Mouse (Mus musculus) heart, embryonic 16.5 days (tissue): ENCODE measurements around the gene Acot7. TPM values are rescaled to one million over a fixed set of nuclear protein-coding genes. Genes with fewer than 3 reads are reported as not detected.

Experiments used
- ATAC-seq: fragments of 200-750 bp; cut with Nextera tagmentation; replicated peaks from 2 replicates; pipeline ENCODE4 v1.8.0; 2017; ENCODE audit warnings: moderate number of reproducible peaks; ENCODE audit not compliant: insufficient read depth, low FRiP score; ENCODE audit errors: extremely low read depth
- H3K27ac ChIP-seq: fragments of 300-500 bp; sonication (generic); 2 replicates; pipeline ENCODE4 v1.5.1; 2014; ENCODE audit warnings: mild to moderate bottlenecking, low read length, control low read depth, moderate library complexity
- H3K27me3 ChIP-seq: fragments of 300-500 bp; sonication (generic); 2 replicates; pipeline ENCODE4 v1.6.1; 2014; ENCODE audit warnings: low read length, mixed read lengths; ENCODE audit not compliant: control insufficient read depth, insufficient read depth
- H3K36me3 ChIP-seq: fragments of 300-500 bp; sonication (generic); 2 replicates; pipeline ENCODE4 v1.6.1; 2014; ENCODE audit not compliant: control insufficient read depth, insufficient read depth
- H3K4me1 ChIP-seq: fragments of 300-500 bp; sonication (generic); 2 replicates; pipeline ENCODE4 v1.6.1; 2014; ENCODE audit warnings: low read length, mixed read lengths; ENCODE audit not compliant: control insufficient read depth, insufficient read depth
- H3K4me2 ChIP-seq: fragments of 300-500 bp; sonication (generic); 2 replicates; pipeline ENCODE4 v1.6.1; 2014; ENCODE audit warnings: low read depth, mild to moderate bottlenecking, control low read depth, low read length
- H3K4me3 ChIP-seq: fragments of 300-500 bp; sonication (generic); 2 replicates; pipeline ENCODE4 v1.5.1; 2014; ENCODE audit warnings: mild to moderate bottlenecking, control low read depth, low read length
- H3K9ac ChIP-seq: fragments of 300-500 bp; sonication (generic); 2 replicates; pipeline ENCODE4 v1.6.1; 2014; ENCODE audit warnings: low read length, control low read depth
- H3K9me3 ChIP-seq: fragments of 300-500 bp; sonication (generic); replicated peaks from 2 replicates; pipeline ENCODE4 v1.6.1; 2016; ENCODE audit warnings: low read length; ENCODE audit not compliant: control insufficient read depth
- WGBS: fragments of 180-500 bp; shearing (Covaris S2); extraction: QIAGEN DNeasy Blood & Tissue Kit; methylation state at CpG from one replicate; pipeline ENCODE4 v1.1.7; 2014; 5-methylcytosine and 5-hydroxymethylcytosine counted together
- polyA plus RNA-seq: library from polyadenylated mRNA; unstranded; fragments of >200 nt; fragmentation: Nextera tagmentation; extraction: Ambion mirVana; gene quantifications from 2 replicates; pipeline ENCODE4 v1.2.1, GENCODE M21; 2015

Gene Acot7
- polyA plus RNA-seq, 1 experiment from 2014 or later: 67.7 TPM

DNA sequence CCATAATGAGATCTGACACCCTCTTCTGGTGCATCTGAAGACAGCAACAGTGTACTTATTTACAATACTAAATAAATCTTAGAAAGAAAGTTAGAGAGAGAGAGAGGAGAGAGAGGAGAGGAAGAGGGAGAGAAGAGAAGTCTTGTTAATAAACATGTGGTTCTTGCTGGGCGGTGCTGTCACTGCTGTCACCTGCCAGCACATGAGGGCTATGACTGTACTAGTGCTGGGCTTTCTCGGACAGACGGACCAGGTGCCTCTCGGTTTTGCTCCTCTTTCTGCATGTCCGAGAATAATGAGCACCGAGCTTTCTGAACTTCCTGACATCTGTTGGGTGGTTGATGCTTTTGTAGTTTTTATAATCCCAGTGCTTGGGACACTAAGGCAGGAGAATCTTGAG is 72.7 kb downstream of the Acot7 start:
- Histone ChIP-seq H3K9me3 (no peaks in the 10 kb centered on the region), H3K36me3 (no peaks in the 10 kb centered on the region), H3K27ac (no peak overlapping the region), H3K4me2 (no peak overlapping the region), H3K4me3 (no peak overlapping the region), H3K27me3 (no peaks in the 10 kb centered on the region), H3K9ac (no peak overlapping the region), H3K4me1 (peaks cover 50% of the 10 kb centered on the region)
- no peak for ATAC-seq
- 89% methylated on average over 6 of the region's 6 CpGs for WGBS

DNA sequence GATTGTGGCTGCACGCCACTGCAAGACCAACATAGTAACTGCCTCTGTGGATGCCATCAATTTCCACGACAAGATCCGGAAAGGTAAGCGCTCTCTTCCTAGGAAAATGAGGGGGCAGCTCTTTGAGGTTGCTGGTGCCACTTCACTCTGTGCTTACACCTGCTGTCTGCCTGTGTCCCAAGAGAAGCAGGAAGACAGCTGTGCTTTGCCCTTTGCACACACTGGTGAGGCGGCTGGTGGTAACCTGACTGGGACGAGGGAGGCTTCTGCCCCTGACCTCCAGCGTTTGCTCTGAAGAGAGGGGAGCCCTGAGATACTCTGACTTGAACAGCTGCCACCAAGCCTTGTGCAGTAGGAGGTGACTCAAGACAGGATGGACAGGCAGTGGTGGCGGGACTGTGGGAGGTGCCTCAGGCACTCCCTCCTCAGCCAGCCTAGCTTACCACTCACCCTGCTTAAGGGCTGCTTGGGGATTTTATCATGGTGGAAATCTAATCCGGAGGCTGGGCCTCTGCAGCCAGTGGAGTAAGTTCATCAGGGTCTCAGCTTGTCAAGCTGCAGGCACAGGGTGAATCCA is 75.3 kb downstream of the Acot7 start:
- 45% methylated on average over 9 of the region's 9 CpGs for WGBS
- Histone ChIP-seq H3K27ac (peak overlapping the region; percentile 64), H3K4me3 (no peak overlapping the region), H3K36me3 (no peaks in the 10 kb centered on the region), H3K27me3 (no peaks in the 10 kb centered on the region), H3K9ac (peak overlapping the region; percentile 20; the same call in 1 of the 2 replicates), H3K9me3 (no peaks in the 10 kb centered on the region), H3K4me1 (peaks cover 51% of the 10 kb centered on the region), H3K4me2 (no peak overlapping the region)
- no peak for ATAC-seq

DNA sequence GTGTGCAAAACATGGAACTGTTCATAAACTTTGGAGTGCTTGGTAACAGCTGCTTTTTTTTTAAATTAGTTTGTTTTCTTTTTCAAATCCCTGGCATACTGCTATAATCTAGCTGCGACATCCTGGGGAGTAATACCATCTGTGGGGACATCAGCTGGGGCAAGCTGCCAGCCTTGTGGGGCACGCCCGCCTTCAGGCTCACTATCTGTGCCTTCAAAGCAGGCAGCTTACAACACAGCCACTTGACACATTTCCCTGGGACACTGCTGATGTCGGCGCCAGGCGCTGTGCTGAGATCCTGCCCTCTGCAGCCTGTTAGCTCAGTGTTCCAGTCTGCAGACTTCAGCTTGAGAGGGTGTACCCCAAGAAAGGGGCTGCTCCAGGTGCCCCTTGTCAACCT is 79.1 kb downstream of the Acot7 start:
- Histone ChIP-seq H3K27ac (peak overlapping the region; percentile 72), H3K9ac (no peak overlapping the region), H3K36me3 (no peaks in the 10 kb centered on the region), H3K4me2 (no peak overlapping the region), H3K27me3 (no peaks in the 10 kb centered on the region), H3K9me3 (no peaks in the 10 kb centered on the region), H3K4me3 (no peak overlapping the region), H3K4me1 (peaks cover 71% of the 10 kb centered on the region)
- ATAC-seq: peak; percentile 65
- 17% methylated on average over 6 of the region's 6 CpGs for WGBS

DNA sequence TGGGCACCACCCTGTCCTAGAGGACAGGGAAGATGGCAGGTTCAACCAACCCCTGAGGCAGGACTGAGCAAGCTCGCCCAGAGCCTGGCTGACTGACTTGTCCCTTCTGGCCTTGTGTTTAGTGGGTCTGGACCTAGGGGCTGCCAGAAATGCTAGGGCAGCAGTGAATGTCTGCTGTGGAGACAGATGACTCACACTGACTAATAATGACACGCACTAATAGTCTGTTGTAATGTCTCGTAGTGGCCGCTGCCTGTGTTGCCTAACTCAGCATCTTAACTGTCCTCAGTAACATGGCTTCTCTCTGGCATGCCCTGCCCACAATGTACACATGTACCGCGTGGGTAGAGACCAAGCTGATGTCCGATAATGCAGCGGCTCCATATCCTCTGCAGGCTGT is 82.5 kb downstream of the Acot7 start:
- peaks cover 71% of the 10 kb centered on the region for H3K4me1 ChIP-seq
- ATAC-seq: no peak
- 89% methylated on average over 8 of the region's 8 CpGs for WGBS
- H3K9me3 ChIP-seq: no peaks in the 10 kb centered on the region
- no peak overlapping the region for H3K4me3 ChIP-seq
- no peaks in the 10 kb centered on the region for H3K36me3 ChIP-seq
- no peaks in the 10 kb centered on the region for H3K27me3 ChIP-seq
- H3K27ac ChIP-seq: no peak overlapping the region
- no peak overlapping the region for H3K9ac ChIP-seq
- no peak overlapping the region for H3K4me2 ChIP-seq

DNA sequence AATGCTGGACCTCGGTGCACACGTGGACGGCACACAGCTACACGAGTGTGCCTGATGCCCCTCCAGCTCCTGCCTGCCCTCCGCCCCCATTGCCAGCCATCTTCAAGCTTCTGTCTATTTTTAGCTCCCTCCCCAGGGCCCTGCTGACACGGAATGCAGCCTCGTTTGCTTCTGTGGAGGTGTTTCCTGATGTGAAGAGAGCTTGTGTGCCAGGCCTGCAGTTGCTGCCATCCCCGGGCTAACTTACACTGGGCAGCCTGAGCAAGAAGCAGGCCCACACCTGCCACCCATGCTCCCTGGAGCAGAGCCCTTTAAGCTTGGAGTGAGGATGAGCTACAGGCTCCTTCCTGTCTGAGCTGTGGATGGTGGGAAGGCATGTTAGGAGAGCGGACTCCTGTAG is 84.3 kb downstream of the Acot7 start:
- Histone ChIP-seq H3K4me3 (no peak overlapping the region), H3K27ac (peak overlapping the region; percentile 95), H3K27me3 (no peaks in the 10 kb centered on the region), H3K36me3 (no peaks in the 10 kb centered on the region), H3K9ac (peak overlapping the region; percentile 62), H3K9me3 (no peaks in the 10 kb centered on the region), H3K4me2 (peak overlapping the region; percentile 48), H3K4me1 (peaks cover 67% of the 10 kb centered on the region)
- peak; percentile 74 for ATAC-seq
- WGBS: 22% methylated on average over 9 of the region's 9 CpGs

DNA sequence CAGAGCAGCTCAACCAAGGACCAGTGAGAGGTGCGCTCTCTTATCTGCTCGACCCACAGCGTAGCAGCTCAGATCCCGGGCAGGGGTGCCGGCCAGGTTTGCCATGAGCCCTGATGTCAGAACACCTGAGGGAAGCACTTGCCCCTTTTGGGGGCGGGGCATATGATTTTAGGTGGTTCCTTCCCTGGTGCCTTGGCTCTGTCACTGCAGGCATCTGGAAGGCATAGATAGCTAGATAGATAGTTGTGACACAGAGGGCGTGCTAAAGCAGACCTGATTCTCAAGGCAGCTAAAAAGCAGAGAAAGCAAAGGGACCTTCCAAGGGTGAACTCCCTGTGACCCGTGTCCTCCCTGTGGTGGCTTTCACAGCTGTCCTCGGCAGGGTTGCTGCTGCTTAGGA is 85.2 kb downstream of the Acot7 start:
- no peak overlapping the region for H3K4me3 ChIP-seq
- H3K9me3 ChIP-seq: no peaks in the 10 kb centered on the region
- H3K36me3 ChIP-seq: no peaks in the 10 kb centered on the region
- peaks cover 66% of the 10 kb centered on the region for H3K4me1 ChIP-seq
- H3K9ac ChIP-seq: peak overlapping the region; percentile 47
- no peaks in the 10 kb centered on the region for H3K27me3 ChIP-seq
- H3K4me2 ChIP-seq: no peak overlapping the region
- no peak for ATAC-seq
- 46% methylated on average over 9 of the region's 9 CpGs for WGBS
- H3K27ac ChIP-seq: peak overlapping the region; percentile 95

DNA sequence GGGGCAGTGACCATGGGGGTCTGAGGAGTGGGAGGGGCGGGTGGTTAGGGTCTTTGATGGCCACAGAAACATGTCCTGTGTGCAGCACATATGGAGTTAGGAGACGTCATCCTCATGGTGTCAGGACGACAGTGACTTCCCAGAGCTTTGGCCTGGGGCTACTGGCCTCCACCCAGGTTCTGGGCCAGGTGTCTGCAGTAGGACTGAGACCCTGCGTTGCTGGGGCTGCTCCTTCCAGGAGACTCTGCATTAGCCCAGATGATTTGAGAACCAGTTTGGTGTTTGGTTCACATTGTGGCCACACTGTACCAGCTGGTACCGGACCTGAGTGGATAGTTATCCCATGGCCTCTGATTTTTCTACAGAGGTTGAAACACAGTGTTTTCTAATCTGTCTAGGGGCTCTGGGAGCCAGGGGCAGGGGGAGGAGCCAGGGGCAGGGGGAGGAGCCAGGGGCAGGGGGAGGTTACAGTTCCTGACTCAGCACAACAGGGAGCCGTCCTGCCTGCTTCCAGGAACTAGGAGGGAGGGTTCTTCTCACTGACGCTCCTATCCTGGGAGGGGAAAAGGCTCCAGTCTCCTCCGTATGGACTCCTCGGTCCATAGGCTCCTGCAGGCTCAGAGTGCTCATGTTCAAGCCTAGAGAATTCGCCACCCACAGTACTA is 85.7 kb downstream of the Acot7 start:
- peak; percentile 19; the same call in 1 of the 2 replicates for ATAC-seq
- Histone ChIP-seq H3K4me1 (peaks cover 63% of the 10 kb centered on the region), H3K27me3 (no peaks in the 10 kb centered on the region), H3K9ac (peak overlapping the region; percentile 47), H3K36me3 (no peaks in the 10 kb centered on the region), H3K4me3 (no peak overlapping the region), H3K4me2 (no peak overlapping the region), H3K27ac (peak overlapping the region; percentile 95), H3K9me3 (no peaks in the 10 kb centered on the region)
- 43% methylated on average over 10 of the region's 10 CpGs for WGBS

DNA sequence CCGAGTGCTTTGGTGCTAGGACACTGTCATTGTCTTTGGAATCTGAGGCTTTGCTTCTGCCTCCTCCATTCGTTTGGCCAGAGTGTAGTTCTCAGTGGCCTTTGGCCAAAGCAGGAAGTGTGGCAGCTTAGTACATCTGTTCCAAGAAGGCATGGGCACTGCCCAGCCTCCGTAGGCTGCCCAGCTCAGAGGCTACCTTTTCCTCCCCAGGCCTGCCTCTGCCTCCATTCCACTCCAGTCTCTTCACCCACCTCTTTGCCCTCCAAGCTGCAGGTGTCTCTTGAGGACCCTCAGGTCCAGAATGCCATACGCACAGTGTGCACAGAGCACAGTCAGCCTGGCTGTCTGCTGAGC is 86.2 kb downstream of the Acot7 start:
- H3K27me3 ChIP-seq: no peaks in the 10 kb centered on the region
- peak overlapping the region; percentile 47; the same call in 1 of the 2 replicates for H3K9ac ChIP-seq
- H3K9me3 ChIP-seq: no peaks in the 10 kb centered on the region
- peak overlapping the region; percentile 95 for H3K27ac ChIP-seq
- no peak for ATAC-seq
- peaks cover 58% of the 10 kb centered on the region for H3K4me1 ChIP-seq
- no peak overlapping the region for H3K4me2 ChIP-seq
- WGBS: 50% methylated on average over 4 of the region's 4 CpGs
- no peaks in the 10 kb centered on the region for H3K36me3 ChIP-seq
- H3K4me3 ChIP-seq: no peak overlapping the region

DNA sequence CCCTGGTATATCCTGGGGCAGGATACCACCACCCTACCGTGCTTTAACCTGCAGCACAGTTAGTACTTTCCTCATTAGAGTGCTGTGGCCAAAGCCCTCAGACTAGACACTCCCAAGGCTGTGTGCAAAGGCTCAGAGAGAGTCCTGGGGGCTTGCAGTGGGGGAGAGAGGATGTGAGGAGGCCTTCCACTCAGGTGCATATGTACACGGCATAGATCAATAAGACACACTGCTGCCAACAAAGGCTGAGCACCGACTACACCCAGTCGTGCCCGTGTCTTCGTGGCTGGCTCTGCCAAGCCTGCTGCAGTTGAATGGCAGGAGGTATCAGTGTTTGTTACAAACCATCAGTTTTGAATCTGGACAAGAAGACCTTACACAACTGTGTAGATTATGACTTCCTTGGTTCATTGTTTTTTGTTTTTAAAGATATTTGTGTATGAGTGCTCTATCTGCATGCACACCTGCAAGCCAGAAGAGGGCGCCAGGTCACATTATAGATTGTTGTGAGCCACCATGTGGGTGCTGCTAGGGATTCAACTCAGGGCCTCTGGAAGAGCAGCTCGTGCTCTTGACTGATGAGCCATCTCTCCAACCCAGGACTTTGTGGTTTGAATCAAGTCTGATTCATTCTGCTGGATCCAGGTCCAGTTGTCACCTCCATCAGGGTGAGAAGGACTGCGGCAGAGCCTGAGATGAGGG is 87.1 kb downstream of the Acot7 start:
- WGBS: 90% methylated on average over 9 of the region's 9 CpGs
- no peaks in the 10 kb centered on the region for H3K36me3 ChIP-seq
- H3K9me3 ChIP-seq: no peaks in the 10 kb centered on the region
- H3K4me2 ChIP-seq: no peak overlapping the region
- H3K27me3 ChIP-seq: no peaks in the 10 kb centered on the region
- H3K4me3 ChIP-seq: no peak overlapping the region
- H3K27ac ChIP-seq: no peak overlapping the region
- no peak for ATAC-seq
- H3K9ac ChIP-seq: no peak overlapping the region
- peaks cover 59% of the 10 kb centered on the region for H3K4me1 ChIP-seq
